Mouse (Mus musculus) G1E (cell line): ENCODE data around the gene Laptm4a.

Source experiments
- CTCF ChIP-seq: IDR thresholded peaks from 2 replicates; pipeline ENCODE4 v1.5.1; 2012; ENCODE audit warnings: low read depth, low read length, inconsistent platforms, mixed read lengths
- TAL1 ChIP-seq: conservative IDR thresholded peaks from 2 replicates; pipeline ENCODE4 v1.6.1; 2012; ENCODE audit warnings: low read depth, low read length, inconsistent platforms, mixed read lengths

- TF ChIP-seq CTCF (no peak), TAL1 (no peak)
Measured at GRCm38 (mm10) chr12:8927652-8928051, 6.2 kb downstream of the Laptm4a start.
